Mouse (Mus musculus) thymus, adult 2 months (tissue): ENCODE results near the gene Senp5.

Experiments used
- CTCF ChIP-seq: fragments of 200-500 bp; IDR thresholded peaks from 2 replicates; pipeline ENCODE4 v1.5.1; 2012; ENCODE audit warnings: mild to moderate bottlenecking, control low read depth, low read length, moderate library complexity, borderline replicate concordance; ENCODE audit not compliant: control insufficient read depth, poor library complexity, insufficient read depth; ENCODE audit errors: extremely low read depth
- POLR2A ChIP-seq: fragments of 200-500 bp; IDR thresholded peaks from 2 replicates; pipeline ENCODE4 v1.6.1; 2012; ENCODE audit warnings: mild to moderate bottlenecking, low read length, control low read depth, moderate library complexity; ENCODE audit not compliant: control insufficient read depth, poor library complexity, insufficient read depth; ENCODE audit errors: extremely low read depth

GRCm38 (mm10) chr16:31933751-31934549, 69.1 kb downstream of the Senp5 start, which contains the start of gene Pigz:
- no peak for TF ChIP-seq POLR2A
- no peak for TF ChIP-seq CTCF
